Mouse (Mus musculus): ENCODE data around the gene Lrrk1.

DNA sequence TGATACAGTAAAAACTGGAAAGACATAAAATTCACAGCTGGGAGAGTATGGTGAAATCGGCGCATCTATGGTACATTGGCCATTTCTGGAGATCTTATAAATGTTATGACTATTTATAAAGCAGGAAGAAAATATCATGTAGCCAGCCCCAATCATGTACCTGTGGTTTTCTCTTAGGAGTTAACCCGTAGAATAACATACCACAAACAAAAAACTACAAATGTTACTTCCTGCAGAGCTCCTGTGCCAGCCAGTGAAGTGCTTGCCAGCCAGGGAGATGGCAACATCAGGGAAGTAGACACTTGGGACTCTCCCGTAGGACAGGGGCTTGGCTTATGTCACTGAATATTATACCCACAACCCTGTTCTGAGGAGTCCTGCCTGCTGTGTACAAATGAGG, 37.1 kb downstream of the Lrrk1 start:
- no peak for TF ChIP-seq ZNF384 (IDR thresholded peaks at IDR 0.05; ENCODE audit: low read depth, low read length)
- no peak for TF ChIP-seq ZC3H11A (IDR thresholded peaks at IDR 0.05; ENCODE audit: borderline replicate concordance, low read depth, low read length)
- TF ChIP-seq CHD2 (IDR thresholded peaks at IDR 0.05; ENCODE audit: low read depth, low read length) = no peak
- no peak for TF ChIP-seq MAFK (IDR thresholded peaks at IDR 0.05; ENCODE audit: insufficient read depth, low read depth, low read length)

Measured in ES-E14 (cell line).